Mouse (Mus musculus) heart, adult 11 months (tissue): ENCODE data around the gene Syne4.

Experiments used
- DNase-seq: peaks from one replicate; pipeline ENCODE4 v3.0.0; 2022

Gene Syne4

GRCm38 (mm10) chr7:30314721-30315155, at the start of gene Syne4:
TSS of gene Syne4 (plus strand) at chr7:30314807.
- no peak for DNase-seq

DNA sequence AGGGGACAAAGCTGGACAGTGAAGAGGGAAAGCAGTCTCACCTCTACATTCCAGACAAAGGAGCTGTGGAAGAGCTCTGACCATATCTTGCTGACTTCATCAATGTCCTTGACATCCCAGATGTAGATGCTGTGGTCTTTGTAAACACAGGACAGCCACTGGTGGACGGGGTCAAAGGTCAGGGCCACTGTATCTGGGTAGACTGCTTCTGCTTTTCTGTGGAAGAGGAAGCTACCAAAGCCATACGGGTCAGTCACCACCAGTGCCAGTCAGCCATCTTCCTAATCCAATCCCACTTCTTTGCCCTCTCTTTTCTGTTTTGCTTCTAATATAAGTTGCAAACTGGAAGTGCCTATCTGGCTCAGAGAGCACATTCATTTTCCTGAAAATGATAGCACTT, 49.6 kb upstream of the Syne4 start:
- peak; percentile 86 for DNase-seq

- no peak for DNase-seq
Measured at GRCm38 (mm10) chr7:30265531-30265930, 49.1 kb upstream of the Syne4 start.

GRCm38 (mm10) chr7:30265935-30266334, 48.7 kb upstream of the Syne4 start:
- no peak for DNase-seq

GRCm38 (mm10) chr7:30266780-30267179, 47.8 kb upstream of the Syne4 start:
- peak; percentile 63 for DNase-seq

DNA sequence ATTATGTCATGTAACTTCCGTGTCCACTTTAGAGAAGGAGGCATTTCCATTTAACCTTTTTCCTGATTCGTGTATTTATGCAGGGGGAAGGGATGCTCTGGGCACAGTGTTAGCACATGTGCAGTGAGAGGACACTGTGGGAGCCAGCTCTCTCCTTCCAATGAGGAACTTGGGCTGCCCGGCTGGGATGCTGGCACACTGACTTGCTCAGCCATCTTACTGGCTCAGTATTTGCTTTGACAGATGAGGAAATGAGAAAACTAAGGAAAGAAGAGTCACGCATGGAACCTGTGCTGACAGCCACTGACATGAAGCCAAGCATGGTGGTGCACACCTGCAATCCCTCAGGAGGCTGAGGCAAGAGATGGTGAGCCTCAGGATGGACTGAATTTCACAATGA, 45.0 kb upstream of the Syne4 start:
- DNase-seq, result no peak

DNA sequence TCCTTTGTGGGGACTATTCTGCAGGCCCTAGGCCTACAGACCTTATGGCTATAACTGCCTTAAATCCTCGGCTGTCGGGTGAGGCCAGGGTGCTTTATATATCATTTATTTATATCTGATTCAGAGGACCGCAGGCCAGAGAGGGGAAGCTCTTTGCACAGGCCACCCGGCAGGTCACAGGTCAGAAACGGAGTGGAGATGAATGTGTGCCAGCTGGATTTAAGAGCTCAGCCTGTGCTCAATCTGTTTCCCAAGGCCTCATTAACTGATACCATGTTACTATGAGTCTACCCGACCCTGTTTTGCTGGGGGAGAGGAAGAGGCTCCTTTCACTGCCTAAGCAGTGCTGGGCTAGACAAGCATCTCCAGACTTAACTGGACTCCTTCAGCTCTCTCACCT, 40.2 kb upstream of the Syne4 start:
- no peak for DNase-seq

GRCm38 (mm10) chr7:30278911-30279310, 35.7 kb upstream of the Syne4 start:
- DNase-seq, result peak; percentile 83

DNA sequence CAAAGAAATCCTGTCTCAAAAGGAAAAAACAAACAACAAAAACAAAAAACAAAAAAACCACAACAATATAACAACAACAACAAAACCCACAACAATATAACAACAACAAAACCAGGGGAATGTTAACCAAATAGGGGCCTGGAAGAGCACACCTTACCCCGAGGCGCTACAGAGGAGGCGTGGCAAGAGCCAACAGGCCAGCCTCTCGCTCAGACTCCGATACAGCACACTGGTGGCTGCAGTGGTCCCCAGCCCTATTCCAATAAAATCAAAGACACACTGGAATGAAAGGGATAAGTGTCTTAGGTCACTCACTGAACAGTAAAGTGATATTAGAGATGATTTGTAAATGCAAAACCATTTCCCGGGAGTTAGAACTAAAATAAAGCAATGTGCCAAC, 35.1 kb upstream of the Syne4 start:
- no peak for DNase-seq

- DNase-seq, result peak; percentile 99
Measured at GRCm38 (mm10) chr7:30279951-30280669, 34.5 kb upstream of the Syne4 start, which contains the start of the genes Thap8 and Wdr62. TSS of gene Thap8 (plus strand) at chr7:30280094. TSS of gene Wdr62 (minus strand) at chr7:30280419.

DNA sequence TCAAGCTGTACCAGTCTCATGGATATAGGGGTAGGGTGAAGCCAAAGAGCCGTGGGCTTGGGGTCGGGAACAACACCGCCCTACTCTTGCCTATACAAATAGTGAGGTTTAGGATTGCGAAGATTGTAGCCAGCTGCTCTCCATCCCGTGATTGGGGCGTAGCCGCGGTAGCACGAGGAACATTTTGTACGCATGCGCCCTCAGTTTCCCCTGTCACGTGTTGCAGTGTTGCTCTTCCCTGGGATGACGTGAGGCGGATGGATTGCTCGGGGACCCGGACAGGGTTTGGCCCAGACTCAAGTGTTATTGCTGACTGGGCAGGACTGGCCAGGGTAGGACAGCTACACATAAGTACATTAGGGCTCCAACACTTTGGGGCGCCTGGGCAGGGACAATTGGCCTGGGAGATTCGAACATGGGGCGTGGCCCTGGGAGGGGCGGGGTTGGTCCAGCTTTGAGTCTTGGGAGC, 33.9 kb upstream of the Syne4 start:
- peak; percentile 100 for DNase-seq

DNA sequence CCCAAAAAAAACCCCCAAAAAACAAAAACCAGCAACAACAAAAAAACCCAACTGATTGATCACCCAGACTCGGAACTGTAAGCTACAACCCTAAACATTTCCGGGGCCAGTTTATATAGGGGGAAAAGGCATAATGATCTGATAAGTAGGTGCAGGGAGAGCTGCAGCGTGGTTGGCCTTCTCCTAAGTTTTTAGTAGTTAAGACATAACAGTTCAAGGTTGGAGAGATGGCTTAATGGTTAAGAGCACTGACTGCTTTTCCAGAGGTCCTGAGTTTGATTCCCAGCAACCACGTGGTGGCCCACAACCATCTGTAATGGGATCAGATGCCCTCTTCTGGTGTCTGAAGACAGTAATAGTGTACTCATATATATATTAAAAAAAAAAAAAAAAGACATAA, 33.1 kb upstream of the Syne4 start:
- DNase-seq, result peak; percentile 88

DNA sequence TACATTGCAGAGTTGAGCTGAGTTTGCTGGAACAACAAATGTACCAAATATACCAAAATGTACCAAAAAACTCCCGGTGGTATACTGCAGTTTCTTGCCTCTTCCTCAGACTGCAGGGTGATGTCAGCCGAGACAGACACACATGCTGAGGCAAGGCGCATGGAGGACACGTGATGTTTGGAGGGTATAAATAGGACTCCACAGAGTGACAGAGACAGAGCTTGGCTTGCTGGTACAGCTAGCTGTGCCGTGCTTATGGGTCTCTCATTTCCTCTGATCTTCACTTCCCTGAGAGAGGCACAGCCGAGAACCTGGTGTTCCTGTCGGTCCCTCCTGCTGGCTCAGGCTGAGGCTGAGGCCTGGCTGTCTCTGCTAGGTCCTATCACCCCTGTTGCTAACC, 31.9 kb upstream of the Syne4 start:
- peak; percentile 94 for DNase-seq

GRCm38 (mm10) chr7:30286701-30287410, 27.8 kb upstream of the Syne4 start:
- DNase-seq, result peak; percentile 96

DNA sequence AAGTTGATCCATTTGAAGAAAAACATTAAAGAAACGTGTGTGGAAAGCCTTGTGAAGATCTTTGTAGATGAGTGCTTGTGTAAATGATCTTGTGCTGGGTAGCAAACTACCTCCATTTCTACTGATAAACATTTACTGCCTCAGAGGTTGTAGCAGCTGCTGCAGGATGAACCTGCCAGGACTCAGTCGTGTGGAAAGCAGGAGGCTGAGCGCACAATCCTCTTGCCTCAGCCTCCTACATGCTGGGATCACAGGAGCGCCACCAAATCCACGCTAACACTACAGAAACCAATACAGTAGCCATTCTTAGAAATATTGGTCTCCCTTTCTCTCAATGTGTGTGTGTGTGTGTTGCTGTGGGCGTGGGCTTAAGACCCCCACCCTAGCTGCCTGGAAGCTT, 26.6 kb upstream of the Syne4 start:
- DNase-seq, result no peak

- DNase-seq, result no peak
Measured at GRCm38 (mm10) chr7:30289071-30289713, 25.4 kb upstream of the Syne4 start.

DNA sequence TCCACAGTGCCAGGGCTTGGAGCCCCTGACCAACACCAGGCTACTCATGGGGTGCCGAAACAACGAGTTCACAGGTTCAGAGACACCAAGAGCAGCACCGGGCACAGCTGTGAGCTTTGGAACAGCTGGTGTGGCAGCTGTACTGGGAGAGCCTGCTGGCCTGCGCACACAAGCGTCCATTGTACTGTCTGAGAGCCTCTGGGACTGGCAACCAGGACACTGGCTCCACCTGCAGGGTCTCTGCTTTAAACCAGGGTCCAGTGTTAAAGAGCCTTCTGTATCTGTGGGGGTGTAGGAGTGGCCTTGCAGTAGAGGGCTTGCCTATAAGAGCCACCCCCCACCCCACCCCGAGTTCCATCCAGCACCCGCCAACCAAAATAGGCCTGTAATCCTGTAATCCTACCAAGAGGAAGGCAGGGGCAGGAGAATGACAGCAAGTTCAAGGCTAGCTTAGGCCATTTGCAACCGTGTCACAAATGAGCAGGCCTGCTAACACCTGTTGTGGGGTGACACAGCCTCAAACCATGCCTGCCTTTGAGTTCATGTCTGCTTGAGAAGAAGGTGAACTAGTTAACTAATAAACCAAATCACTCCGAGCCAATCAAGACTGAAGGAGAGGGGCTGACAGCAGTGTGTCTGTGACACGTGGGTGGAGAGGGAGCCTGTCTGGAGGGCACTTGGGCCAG, 24.8 kb upstream of the Syne4 start:
- DNase-seq, result peak; percentile 91

GRCm38 (mm10) chr7:30291215-30292131, 23.1 kb upstream of the Syne4 start, which contains the start of gene Clip3:
TSS of gene Clip3 (plus strand) at chr7:30291728.
- peak; percentile 98 for DNase-seq

DNA sequence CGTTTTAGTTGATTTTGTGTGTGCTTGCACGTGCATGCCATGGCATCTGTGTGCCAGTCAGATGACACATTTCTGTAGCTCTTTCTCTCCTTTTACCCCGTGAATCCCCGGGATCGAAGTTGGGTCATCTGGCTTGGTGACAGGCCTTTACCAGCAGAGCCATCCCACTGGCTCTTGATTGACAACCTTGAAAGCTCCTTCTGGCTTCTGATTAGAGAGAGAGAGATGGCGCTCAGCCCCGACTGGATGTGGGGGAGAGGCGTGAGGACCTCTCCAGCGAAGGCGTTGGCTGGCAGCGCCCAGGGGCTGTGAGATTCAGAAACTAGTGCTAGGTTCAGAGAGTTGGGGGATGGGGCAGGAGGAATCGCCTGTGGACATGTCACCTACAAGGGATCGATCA, 20.8 kb upstream of the Syne4 start:
- DNase-seq, result no peak

DNA sequence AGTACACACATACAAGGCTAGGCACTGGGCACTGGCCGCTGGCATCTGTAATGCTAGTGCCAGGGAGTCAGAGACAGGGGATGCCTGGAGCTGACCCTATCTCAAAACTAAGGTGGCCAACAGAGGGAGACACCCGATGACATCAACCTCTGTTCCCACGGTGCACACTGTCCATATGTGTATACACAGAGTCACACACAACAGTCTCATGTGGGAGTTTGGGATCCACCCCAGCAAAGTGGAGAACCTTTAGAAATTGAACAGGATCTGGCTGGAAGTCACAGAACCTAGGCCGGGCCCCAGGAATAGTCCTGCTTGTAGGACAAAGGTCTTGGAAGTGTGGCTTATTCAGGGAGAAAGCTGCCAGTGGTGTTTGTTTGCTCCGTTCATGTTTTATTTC, 20.3 kb upstream of the Syne4 start:
- DNase-seq, result no peak

GRCm38 (mm10) chr7:30295103-30295502, 19.5 kb upstream of the Syne4 start:
- peak; percentile 97 for DNase-seq

- DNase-seq, result no peak
Measured at GRCm38 (mm10) chr7:30296816-30297215, 17.8 kb upstream of the Syne4 start.
